Mouse (Mus musculus): ENCODE results near the gene Hsd3b7. TPM values are rescaled to one million over a fixed set of nuclear protein-coding genes. Genes with fewer than 3 reads are reported as not detected.

The Hsd3b7 gene
- polyA plus RNA-seq, 1 experiment from 2014 or later: 18.7 TPM

DNA sequence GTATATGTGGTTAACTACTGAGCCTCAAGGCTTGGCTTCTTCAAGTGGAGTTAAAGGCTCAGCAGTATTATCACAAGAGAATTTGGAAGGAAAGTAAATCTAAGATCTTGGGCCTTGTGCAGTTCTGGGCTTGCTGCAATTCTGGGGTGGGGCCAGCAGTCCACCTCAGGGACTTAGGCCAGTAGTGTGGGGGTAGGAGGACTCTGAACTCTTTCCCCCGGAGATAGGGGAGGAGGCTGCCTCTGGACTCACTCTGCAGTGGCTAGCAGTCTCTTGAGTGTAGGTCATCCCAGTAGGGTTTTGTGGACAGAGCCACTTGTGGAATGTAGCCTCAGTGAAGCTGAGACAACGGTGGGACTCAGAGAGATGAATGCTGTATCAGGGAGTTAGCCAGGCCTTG is 34.6 kb upstream of the Hsd3b7 start:
- no peak overlapping the region for H3K9ac ChIP-seq (ENCODE audit: low read depth, low read length)
- H3K27me3 ChIP-seq (ENCODE audit: control insufficient read depth, insufficient read depth, low read length): no peaks in the 10 kb centered on the region
- peaks cover 10% of the 10 kb centered on the region; the same call in 1 of the 2 replicates for H3K4me1 ChIP-seq (ENCODE audit: control insufficient read depth, insufficient read depth, low read length)
- no peak for ATAC-seq (ENCODE audit: low FRiP score, low TSS enrichment)
- peaks cover 60% of the 10 kb centered on the region for H3K36me3 ChIP-seq (ENCODE audit: control insufficient read depth, insufficient read depth, low read length)
- H3K9me3 ChIP-seq (ENCODE audit: control insufficient read depth, low read length): no peaks in the 10 kb centered on the region
- no peak overlapping the region for H3K27ac ChIP-seq (ENCODE audit: low read depth, low read length)
- 88% methylated on average over 2 of the region's 2 CpGs for WGBS
- H3K4me3 ChIP-seq (ENCODE audit: low read length): no peak overlapping the region
- no peak overlapping the region for H3K4me2 ChIP-seq (replicated peaks; ENCODE audit: low read depth, low read length)

DNA sequence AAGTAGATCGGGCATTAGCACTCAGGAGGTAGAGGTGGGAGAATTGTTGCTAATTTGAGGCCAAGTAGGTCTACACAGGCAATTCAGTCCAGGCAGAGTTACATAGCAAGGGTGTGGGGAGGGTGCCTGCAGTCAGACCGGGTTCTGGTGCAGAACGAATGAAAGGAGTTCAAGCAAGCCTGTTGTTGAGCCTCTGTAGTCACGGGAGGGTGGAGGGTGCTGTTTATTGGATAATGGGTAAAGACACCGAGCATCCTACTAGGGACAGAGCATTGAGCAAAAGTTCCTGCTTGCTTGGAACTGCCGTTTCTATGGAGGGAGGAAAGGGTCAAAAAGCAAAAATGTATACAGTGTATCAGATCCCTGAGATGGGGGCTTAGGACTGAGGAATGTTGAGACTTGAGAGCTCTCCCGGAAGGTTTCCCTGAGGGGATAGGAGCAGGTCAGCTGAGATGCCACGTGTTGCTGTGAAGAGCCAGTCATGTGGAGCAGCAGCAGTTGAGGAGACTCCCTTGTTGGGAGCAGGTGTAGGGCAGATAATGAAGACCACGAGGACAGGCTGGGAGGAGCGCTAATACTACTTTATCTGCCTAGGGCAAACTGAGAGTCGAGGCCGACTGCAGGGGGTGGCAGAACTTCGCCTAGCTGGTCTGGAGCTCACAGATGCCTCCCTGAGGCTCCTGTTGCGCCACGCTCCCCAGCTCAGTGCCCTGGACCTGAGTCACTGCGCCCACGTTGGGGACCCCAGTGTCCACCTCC is 33.4 kb upstream of the Hsd3b7 start:
- ATAC-seq (ENCODE audit: low FRiP score, low TSS enrichment): no peak
- H3K27ac ChIP-seq (ENCODE audit: low read depth, low read length): no peak overlapping the region
- no peaks in the 10 kb centered on the region for H3K27me3 ChIP-seq (ENCODE audit: control insufficient read depth, insufficient read depth, low read length)
- no peak overlapping the region for H3K9ac ChIP-seq (ENCODE audit: low read depth, low read length)
- no peak overlapping the region for H3K4me3 ChIP-seq (ENCODE audit: low read length)
- H3K4me2 ChIP-seq (replicated peaks; ENCODE audit: low read depth, low read length): no peak overlapping the region
- H3K9me3 ChIP-seq (ENCODE audit: control insufficient read depth, low read length): no peaks in the 10 kb centered on the region
- H3K36me3 ChIP-seq (ENCODE audit: control insufficient read depth, insufficient read depth, low read length): peaks cover 58% of the 10 kb centered on the region
- H3K4me1 ChIP-seq (ENCODE audit: control insufficient read depth, insufficient read depth, low read length): peaks cover 16% of the 10 kb centered on the region
- WGBS: 80% methylated on average over 17 of the region's 17 CpGs

GRCm38 (mm10) chr7:127767671-127768345 is 32.6 kb upstream of the Hsd3b7 start:
- Histone ChIP-seq H3K4me1 (ENCODE audit: control insufficient read depth, insufficient read depth, low read length) (peaks cover 16% of the 10 kb centered on the region), H3K4me3 (ENCODE audit: low read length) (no peak overlapping the region), H3K27ac (ENCODE audit: low read depth, low read length) (no peak overlapping the region), H3K9me3 (ENCODE audit: control insufficient read depth, low read length) (no peaks in the 10 kb centered on the region), H3K4me2 (replicated peaks; ENCODE audit: low read depth, low read length) (no peak overlapping the region), H3K27me3 (ENCODE audit: control insufficient read depth, insufficient read depth, low read length) (no peaks in the 10 kb centered on the region), H3K9ac (ENCODE audit: low read depth, low read length) (no peak overlapping the region), H3K36me3 (ENCODE audit: control insufficient read depth, insufficient read depth, low read length) (peaks cover 52% of the 10 kb centered on the region)
- no peak for ATAC-seq (ENCODE audit: low FRiP score, low TSS enrichment)
- 93% methylated on average over 19 of the region's 19 CpGs for WGBS

GRCm38 (mm10) chr7:127768346-127768996 is 31.9 kb upstream of the Hsd3b7 start:
- H3K4me3 ChIP-seq (ENCODE audit: low read length): no peak overlapping the region
- no peaks in the 10 kb centered on the region for H3K27me3 ChIP-seq (ENCODE audit: control insufficient read depth, insufficient read depth, low read length)
- H3K9me3 ChIP-seq (ENCODE audit: control insufficient read depth, low read length): no peaks in the 10 kb centered on the region
- H3K27ac ChIP-seq (ENCODE audit: low read depth, low read length): 0 out of 2 replicates have a peak overlapping the region, but pooled peaks have one; percentile 47
- H3K4me1 ChIP-seq (ENCODE audit: control insufficient read depth, insufficient read depth, low read length): peaks cover 16% of the 10 kb centered on the region
- H3K36me3 ChIP-seq (ENCODE audit: control insufficient read depth, insufficient read depth, low read length): peaks cover 47% of the 10 kb centered on the region
- no peak overlapping the region for H3K9ac ChIP-seq (ENCODE audit: low read depth, low read length)
- WGBS: 53% methylated on average over 13 of the region's 13 CpGs
- no peak for ATAC-seq (ENCODE audit: low FRiP score, low TSS enrichment)
- no peak overlapping the region for H3K4me2 ChIP-seq (replicated peaks; ENCODE audit: low read depth, low read length)

DNA sequence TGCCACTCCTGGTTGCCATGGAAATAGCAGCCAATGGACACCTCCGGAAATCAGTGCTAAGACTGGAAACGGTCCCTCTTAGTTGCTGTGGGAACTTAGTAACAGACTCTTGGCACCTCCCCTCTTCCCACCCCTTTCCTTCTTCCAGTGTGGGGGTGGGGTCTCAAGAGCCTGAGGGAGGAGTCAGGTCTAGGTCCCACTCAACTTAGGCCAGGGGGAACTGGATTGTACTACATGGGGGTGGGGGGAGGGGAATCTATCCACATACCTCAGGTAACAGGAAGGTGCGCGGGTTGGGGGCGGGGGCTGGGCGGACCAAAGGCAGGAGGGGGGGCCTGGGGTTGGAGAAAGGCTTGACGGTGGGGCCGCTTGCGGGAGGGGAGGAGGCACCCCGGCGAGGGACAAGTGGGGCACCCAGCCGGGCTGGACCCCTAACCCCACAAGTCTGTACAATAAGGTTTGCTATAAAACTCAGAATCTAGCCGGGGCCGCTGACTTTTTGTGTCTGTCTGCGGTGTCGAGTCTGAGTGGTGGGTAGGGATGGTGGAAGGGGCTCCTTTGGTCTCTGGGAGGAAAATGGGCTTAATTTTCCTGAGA is 31.3 kb upstream of the Hsd3b7 start:
- H3K4me1 ChIP-seq (ENCODE audit: control insufficient read depth, insufficient read depth, low read length): peaks cover 16% of the 10 kb centered on the region
- under 1% methylated on average over 16 of the region's 16 CpGs for WGBS

GRCm38 (mm10) chr7:127769651-127770038 is 30.8 kb upstream of the Hsd3b7 start, which contains the start of gene Orai3:
Gene Orai3, plus strand, starts transcription at chr7:127769815.
- H3K27ac ChIP-seq (ENCODE audit: low read depth, low read length): peak within 1 kb of the TSS; percentile 94
- peak within 1 kb of the TSS; percentile 69 for H3K9ac ChIP-seq (ENCODE audit: low read depth, low read length)
- H3K36me3 ChIP-seq (ENCODE audit: control insufficient read depth, insufficient read depth, low read length): peaks cover 36% of the 10 kb centered on the region
- no peaks in the 10 kb centered on the region for H3K27me3 ChIP-seq (ENCODE audit: control insufficient read depth, insufficient read depth, low read length)
- WGBS: under 1% methylated on average over 24 of the region's 24 CpGs
- H3K4me3 ChIP-seq (ENCODE audit: low read length): peak within 1 kb of the TSS; percentile 47
- peak; percentile 77 for ATAC-seq (ENCODE audit: low FRiP score, low TSS enrichment)
- peaks cover 16% of the 10 kb centered on the region for H3K4me1 ChIP-seq (ENCODE audit: control insufficient read depth, insufficient read depth, low read length)
- H3K9me3 ChIP-seq (ENCODE audit: control insufficient read depth, low read length): no peaks in the 10 kb centered on the region
- H3K4me2 ChIP-seq (replicated peaks; ENCODE audit: low read depth, low read length): peak within 1 kb of the TSS; percentile 89

More for the DNA sequence above, 31.3 kb upstream of the Hsd3b7 start:
- Histone ChIP-seq H3K4me2 (replicated peaks; ENCODE audit: low read depth, low read length) (peak overlapping the region; percentile 89), H3K9ac (ENCODE audit: low read depth, low read length) (peak overlapping the region; percentile 69), H3K27ac (ENCODE audit: low read depth, low read length) (peak overlapping the region; percentile 94), H3K36me3 (ENCODE audit: control insufficient read depth, insufficient read depth, low read length) (peaks cover 41% of the 10 kb centered on the region), H3K4me3 (ENCODE audit: low read length) (peak overlapping the region; percentile 47), H3K27me3 (ENCODE audit: control insufficient read depth, insufficient read depth, low read length) (no peaks in the 10 kb centered on the region), H3K9me3 (ENCODE audit: control insufficient read depth, low read length) (no peaks in the 10 kb centered on the region)
- peak; percentile 91 for ATAC-seq (ENCODE audit: low FRiP score, low TSS enrichment)

DNA sequence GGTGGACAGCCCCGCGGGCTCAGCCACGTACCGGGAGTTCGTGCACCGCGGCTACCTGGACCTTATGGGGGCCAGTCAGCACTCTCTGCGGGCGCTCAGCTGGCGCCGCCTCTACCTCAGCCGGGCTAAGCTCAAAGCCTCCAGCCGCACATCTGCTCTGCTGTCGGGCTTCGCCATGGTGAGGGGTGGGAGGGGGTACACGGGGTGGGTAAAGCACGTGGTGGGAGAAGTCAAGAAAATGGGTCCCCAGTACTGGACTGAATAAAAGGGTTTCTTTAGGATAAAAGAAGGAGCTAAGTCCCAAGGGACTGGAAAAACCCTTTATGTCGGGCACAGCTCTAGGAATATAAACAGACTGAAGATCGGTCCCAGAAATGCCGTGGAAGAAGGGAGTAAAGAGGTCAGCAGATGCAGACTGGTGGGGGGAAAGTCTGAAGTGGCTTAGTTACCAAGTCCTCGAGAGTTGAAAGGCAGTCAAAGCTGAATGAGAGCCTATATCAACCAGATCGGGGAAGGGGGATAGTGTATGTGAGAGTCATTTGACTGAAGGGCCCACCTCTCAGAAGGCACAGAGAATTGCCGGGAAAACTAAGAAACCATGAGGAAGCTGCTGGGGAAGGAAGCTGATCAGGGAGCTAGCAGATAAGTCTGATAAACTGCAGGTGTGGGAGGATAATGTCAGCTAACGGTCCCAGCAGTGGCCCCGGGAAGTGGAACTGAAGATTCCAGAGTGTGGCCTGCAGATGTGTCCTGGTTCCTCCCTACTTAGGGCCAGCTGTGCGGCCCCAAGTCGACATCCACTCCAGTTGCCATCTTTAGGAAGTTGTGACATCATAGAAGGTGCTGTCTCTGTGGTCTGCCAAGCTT is 30.1 kb upstream of the Hsd3b7 start:
- no peaks in the 10 kb centered on the region for H3K27me3 ChIP-seq (ENCODE audit: control insufficient read depth, insufficient read depth, low read length)
- WGBS: 1% methylated on average over 27 of the region's 27 CpGs
- H3K9ac ChIP-seq (ENCODE audit: low read depth, low read length): peak overlapping the region; percentile 69

DNA sequence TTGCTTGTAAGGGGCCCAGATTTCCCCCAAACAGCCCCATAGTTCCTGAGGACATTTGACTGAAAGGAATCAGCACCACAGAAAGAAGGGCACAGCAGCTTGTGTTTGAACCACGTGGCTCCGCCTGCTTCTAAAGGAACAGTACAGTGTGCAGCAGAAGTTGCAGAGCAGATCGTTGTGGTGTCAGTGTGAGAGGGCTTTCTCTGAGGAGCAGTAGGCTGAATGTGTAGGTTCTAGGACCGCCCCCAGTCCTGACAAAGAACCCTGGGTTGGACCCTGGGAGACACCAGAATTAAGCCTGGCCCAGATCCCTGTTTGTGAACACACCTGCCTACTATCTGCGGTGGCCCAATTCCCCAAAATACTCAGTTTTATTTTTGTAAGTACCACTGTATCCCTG is 29.1 kb upstream of the Hsd3b7 start:
- Histone ChIP-seq H3K27ac (ENCODE audit: low read depth, low read length) (no peak overlapping the region), H3K27me3 (ENCODE audit: control insufficient read depth, insufficient read depth, low read length) (no peaks in the 10 kb centered on the region), H3K36me3 (ENCODE audit: control insufficient read depth, insufficient read depth, low read length) (peaks cover 19% of the 10 kb centered on the region), H3K4me3 (ENCODE audit: low read length) (peak overlapping the region; percentile 47; the same call in 1 of the 2 replicates), H3K9ac (ENCODE audit: low read depth, low read length) (peak overlapping the region; percentile 69; the same call in 1 of the 2 replicates), H3K9me3 (ENCODE audit: control insufficient read depth, low read length) (no peaks in the 10 kb centered on the region), H3K4me1 (ENCODE audit: control insufficient read depth, insufficient read depth, low read length) (peaks cover 16% of the 10 kb centered on the region), H3K4me2 (replicated peaks; ENCODE audit: low read depth, low read length) (peak overlapping the region; percentile 89)
- WGBS: 67% methylated on average over 5 of the region's 5 CpGs
- no peak for ATAC-seq (ENCODE audit: low FRiP score, low TSS enrichment)

More for the DNA sequence above, 30.1 kb upstream of the Hsd3b7 start:
- Histone ChIP-seq H3K4me1 (ENCODE audit: control insufficient read depth, insufficient read depth, low read length) (peaks cover 16% of the 10 kb centered on the region), H3K4me2 (replicated peaks; ENCODE audit: low read depth, low read length) (peak overlapping the region; percentile 89), H3K36me3 (ENCODE audit: control insufficient read depth, insufficient read depth, low read length) (peaks cover 29% of the 10 kb centered on the region), H3K9me3 (ENCODE audit: control insufficient read depth, low read length) (no peaks in the 10 kb centered on the region), H3K27ac (ENCODE audit: low read depth, low read length) (peak overlapping the region; percentile 94), H3K4me3 (ENCODE audit: low read length) (peak overlapping the region; percentile 47)
- ATAC-seq (ENCODE audit: low FRiP score, low TSS enrichment): peak; percentile 32

Measured in kidney, embryonic 14.5 days (tissue).